Mouse (Mus musculus): Measurements from ENCODE around the gene Ankle2. TPM values are rescaled to one million over a fixed set of nuclear protein-coding genes. Genes with fewer than 3 reads are reported as not detected.

Ankle2 gene
- polyA plus RNA-seq (2011; ENCODE audit: insufficient read depth, insufficient read length, low replicate concordance, missing spikeins) = 10.0 and 21.0 TPM in 2 replicates

GRCm38 (mm10) chr5:110230780-110231461, at the start of gene Ankle2:
TSS of gene Ankle2 (plus strand) at chr5:110231004.
- peaks cover 1% of the 10 kb centered on the region; the same call in 1 of the 2 replicates for H3K4me1 ChIP-seq (ENCODE audit: control insufficient read depth, insufficient read depth, low read length)
- peak within 1 kb of the TSS; percentile 100 for H3K27ac ChIP-seq (ENCODE audit: control insufficient read depth, insufficient read depth, low read depth, low read length, poor library complexity)
- H3K4me3 ChIP-seq (replicated peaks; ENCODE audit: control insufficient read depth, low read depth, low read length) = peak within 1 kb of the TSS; percentile 100
- no peak for TF ChIP-seq CTCF (IDR thresholded peaks at IDR 0.05; ENCODE audit: control insufficient read depth, insufficient read depth, low read length)
- TF ChIP-seq POLR2A (IDR thresholded peaks at IDR 0.05; ENCODE audit: borderline replicate concordance, control insufficient read depth, low read depth, low read length) = peak; percentile 69; the same call in 1 of the 2 replicates
- WGBS = under 1% methylated on average over 81 of the region's 81 CpGs

GRCm38 (mm10) chr5:110181716-110182115, 49.1 kb upstream of the Ankle2 start:
- Histone ChIP-seq H3K4me3 (replicated peaks; ENCODE audit: control insufficient read depth, low read depth, low read length) (no peak overlapping the region), H3K4me1 (ENCODE audit: control insufficient read depth, insufficient read depth, low read length) (no peaks in the 10 kb centered on the region; the same call in 1 of the 2 replicates), H3K27ac (ENCODE audit: control insufficient read depth, insufficient read depth, low read depth, low read length, poor library complexity) (no peak overlapping the region)
- no peak for TF ChIP-seq POLR2A (IDR thresholded peaks at IDR 0.05; ENCODE audit: borderline replicate concordance, control insufficient read depth, low read depth, low read length)
- no peak for TF ChIP-seq CTCF (IDR thresholded peaks at IDR 0.05; ENCODE audit: control insufficient read depth, insufficient read depth, low read length)
- WGBS = 87% methylated on average over 5 of the region's 5 CpGs

GRCm38 (mm10) chr5:110203164-110203895, 27.5 kb upstream of the Ankle2 start:
- Histone ChIP-seq H3K4me1 (ENCODE audit: control insufficient read depth, insufficient read depth, low read length) (no peaks in the 10 kb centered on the region; the same call in 1 of the 2 replicates), H3K4me3 (replicated peaks; ENCODE audit: control insufficient read depth, low read depth, low read length) (no peak overlapping the region), H3K27ac (ENCODE audit: control insufficient read depth, insufficient read depth, low read depth, low read length, poor library complexity) (no peak overlapping the region)
- WGBS = 75% methylated on average over 10 of the region's 10 CpGs
- peak; percentile 33; the same call in 1 of the 2 replicates for TF ChIP-seq CTCF (IDR thresholded peaks at IDR 0.05; ENCODE audit: control insufficient read depth, insufficient read depth, low read length)
- TF ChIP-seq POLR2A (IDR thresholded peaks at IDR 0.05; ENCODE audit: borderline replicate concordance, control insufficient read depth, low read depth, low read length) = no peak

- TF ChIP-seq CTCF (IDR thresholded peaks at IDR 0.05; ENCODE audit: control insufficient read depth, insufficient read depth, low read length) (peak; percentile 58), POLR2A (IDR thresholded peaks at IDR 0.05; ENCODE audit: borderline replicate concordance, control insufficient read depth, low read depth, low read length) (no peak)
- Histone ChIP-seq H3K4me1 (ENCODE audit: control insufficient read depth, insufficient read depth, low read length) (no peaks in the 10 kb centered on the region; the same call in 1 of the 2 replicates), H3K27ac (ENCODE audit: control insufficient read depth, insufficient read depth, low read depth, low read length, poor library complexity) (no peak overlapping the region), H3K4me3 (replicated peaks; ENCODE audit: control insufficient read depth, low read depth, low read length) (no peak overlapping the region)
- 65% methylated on average over 6 of the region's 6 CpGs for WGBS
These were observed 26.0 kb upstream of the Ankle2 start for GRCm38 (mm10) chr5:110204777-110205176.

GRCm38 (mm10) chr5:110211312-110211711, 19.5 kb upstream of the Ankle2 start:
- WGBS = 37% methylated on average over 2 of the region's 2 CpGs
- no peak overlapping the region for H3K27ac ChIP-seq (ENCODE audit: control insufficient read depth, insufficient read depth, low read depth, low read length, poor library complexity)

GRCm38 (mm10) chr5:110216780-110217179, 14.0 kb upstream of the Ankle2 start:
- H3K27ac ChIP-seq (ENCODE audit: control insufficient read depth, insufficient read depth, low read depth, low read length, poor library complexity) = no peak overlapping the region
- TF ChIP-seq CTCF (IDR thresholded peaks at IDR 0.05; ENCODE audit: control insufficient read depth, insufficient read depth, low read length) (no peak), POLR2A (IDR thresholded peaks at IDR 0.05; ENCODE audit: borderline replicate concordance, control insufficient read depth, low read depth, low read length) (no peak)
- no peaks in the 10 kb centered on the region for H3K4me1 ChIP-seq (ENCODE audit: control insufficient read depth, insufficient read depth, low read length)
- 90% methylated on average over 3 of the region's 3 CpGs for WGBS
- H3K4me3 ChIP-seq (replicated peaks; ENCODE audit: control insufficient read depth, low read depth, low read length) = no peak overlapping the region

More at GRCm38 (mm10) chr5:110211312-110211711, 19.5 kb upstream of the Ankle2 start:
- Histone ChIP-seq H3K4me1 (ENCODE audit: control insufficient read depth, insufficient read depth, low read length) (no peaks in the 10 kb centered on the region), H3K4me3 (replicated peaks; ENCODE audit: control insufficient read depth, low read depth, low read length) (no peak overlapping the region)
- no peak for TF ChIP-seq CTCF (IDR thresholded peaks at IDR 0.05; ENCODE audit: control insufficient read depth, insufficient read depth, low read length)
- TF ChIP-seq POLR2A (IDR thresholded peaks at IDR 0.05; ENCODE audit: borderline replicate concordance, control insufficient read depth, low read depth, low read length) = no peak

GRCm38 (mm10) chr5:110220331-110220730, 10.5 kb upstream of the Ankle2 start:
- Histone ChIP-seq H3K4me1 (ENCODE audit: control insufficient read depth, insufficient read depth, low read length) (no peaks in the 10 kb centered on the region), H3K4me3 (replicated peaks; ENCODE audit: control insufficient read depth, low read depth, low read length) (no peak overlapping the region), H3K27ac (ENCODE audit: control insufficient read depth, insufficient read depth, low read depth, low read length, poor library complexity) (no peak overlapping the region)
- no peak for TF ChIP-seq POLR2A (IDR thresholded peaks at IDR 0.05; ENCODE audit: borderline replicate concordance, control insufficient read depth, low read depth, low read length)
- no peak for TF ChIP-seq CTCF (IDR thresholded peaks at IDR 0.05; ENCODE audit: control insufficient read depth, insufficient read depth, low read length)
- WGBS = 89% methylated on average over 4 of the region's 4 CpGs

- no peaks in the 10 kb centered on the region for H3K4me1 ChIP-seq (ENCODE audit: control insufficient read depth, insufficient read depth, low read length)
- WGBS = 80% methylated on average over 6 of the region's 6 CpGs
- no peak overlapping the region for H3K27ac ChIP-seq (ENCODE audit: control insufficient read depth, insufficient read depth, low read depth, low read length, poor library complexity)
- TF ChIP-seq POLR2A (IDR thresholded peaks at IDR 0.05; ENCODE audit: borderline replicate concordance, control insufficient read depth, low read depth, low read length) = no peak
- no peak for TF ChIP-seq CTCF (IDR thresholded peaks at IDR 0.05; ENCODE audit: control insufficient read depth, insufficient read depth, low read length)
- no peak overlapping the region for H3K4me3 ChIP-seq (replicated peaks; ENCODE audit: control insufficient read depth, low read depth, low read length)
These were observed 8.0 kb upstream of the Ankle2 start for GRCm38 (mm10) chr5:110222757-110223156.
